25 mouse cellular contexts compared by ENCODE assay signal in genomic region chr9:28977275-28977674, GRCm38 (mm10).
"Had no signal": no experiment of that assay in that cellular context is flagged by ENCODE, and none has a peak within 500 bp of the region (broad histone marks: within the 10 kb centered on the region; RNA-seq: fewer than 3 reads in every experiment).

No protein-coding gene starts in this region.

- ATAC-seq: hindbrain, embryonic 16.5 days; inflammation-experienced regulatory T-cells, adult 6 months; intestine, embryonic 15.5 days; intestine, postnatal 0 days; liver, embryonic 12.5 days had no signal

- H3K4me2 ChIP-seq: heart, embryonic 12.5 days; hindbrain, embryonic 12.5 days; hindbrain, embryonic 14.5 days; intestine, embryonic 15.5 days; limb, embryonic 13.5 days; limb, embryonic 15.5 days; liver, embryonic 12.5 days had no signal

- H3K9ac ChIP-seq: heart, embryonic 12.5 days; hindbrain, embryonic 12.5 days; hindbrain, embryonic 14.5 days; intestine, embryonic 15.5 days; limb, embryonic 13.5 days; limb, embryonic 15.5 days; liver, embryonic 12.5 days; liver, embryonic 14.5 days had no signal

- H3K36me3 ChIP-seq: heart, embryonic 10.5 days; heart, embryonic 12.5 days; hindbrain, embryonic 10.5 days; hindbrain, embryonic 12.5 days; intestine, embryonic 15.5 days; limb, embryonic 13.5 days; limb, embryonic 15.5 days; liver, embryonic 12.5 days had no signal

- H3K9me3 ChIP-seq: heart, embryonic 10.5 days; heart, embryonic 12.5 days; hindbrain, embryonic 10.5 days; hindbrain, embryonic 12.5 days; intestine, embryonic 15.5 days; limb, embryonic 13.5 days; limb, embryonic 15.5 days; liver, embryonic 12.5 days had no signal

- H3K4me1 ChIP-seq: heart, embryonic 10.5 days; hindbrain, embryonic 10.5 days; hindbrain, embryonic 12.5 days; intestine, embryonic 15.5 days; limb, embryonic 13.5 days; limb, embryonic 15.5 days; liver, embryonic 12.5 days had no signal

- DNase-seq: gastrocnemius, postnatal 25 days; heart, adult 18-20 months; heart, postnatal 10 days; heart, postnatal 4 days; kidney, adult 18-20 months; kidney, adult 8-10 months; kidney, postnatal 10 days; kidney, postnatal 25 days; kidney, postnatal 4 days; left cerebral cortex, postnatal 4 days; lung, adult 18-20 months had no signal

- H3K27ac ChIP-seq: heart, embryonic 10.5 days; hindbrain, embryonic 10.5 days; hindbrain, embryonic 12.5 days; hindbrain, embryonic 14.5 days; intestine, embryonic 15.5 days; layer of hippocampus, adult 2 months; limb, embryonic 13.5 days; limb, embryonic 15.5 days; liver, embryonic 12.5 days; liver, embryonic 14.5 days had no signal

- H3K4me3 ChIP-seq: heart, embryonic 10.5 days; heart, embryonic 12.5 days; hindbrain, embryonic 10.5 days; hindbrain, embryonic 12.5 days; intestine, embryonic 15.5 days; layer of hippocampus, adult 2 months; limb, embryonic 13.5 days; limb, embryonic 15.5 days; liver, embryonic 12.5 days had no signal

- H3K27me3 ChIP-seq: heart, embryonic 12.5 days; hindbrain, embryonic 12.5 days; intestine, embryonic 15.5 days; limb, embryonic 13.5 days; limb, embryonic 15.5 days; liver, embryonic 12.5 days had no signal
